Mouse (Mus musculus) intestine, postnatal 0 days (tissue): ENCODE measurements around the gene Mid1. TPM values are rescaled to one million over a fixed set of nuclear protein-coding genes. Genes with fewer than 3 reads are reported as not detected.

Experiments used
- ATAC-seq: fragments of 200-750 bp; cut with Nextera tagmentation; 2 replicates; pipeline ENCODE4 v1.8.0; 2017; ENCODE audit warnings: mild to moderate bottlenecking, moderate TSS enrichment, moderate library complexity
- H3K27ac ChIP-seq: fragments of 300-500 bp; sonication (generic); 2 replicates; pipeline ENCODE4 v1.5.1; 2014; ENCODE audit warnings: mild to moderate bottlenecking, low read depth, low read length, moderate library complexity
- H3K27me3 ChIP-seq: fragments of 300-500 bp; sonication (generic); replicated peaks from 2 replicates; pipeline ENCODE4 v1.6.1; 2014; ENCODE audit warnings: low read length, mixed read lengths; ENCODE audit not compliant: control insufficient read depth, insufficient read depth
- H3K36me3 ChIP-seq: fragments of 300-500 bp; sonication (generic); 2 replicates; pipeline ENCODE4 v1.6.1; 2014; ENCODE audit warnings: mild to moderate bottlenecking, moderate library complexity; ENCODE audit not compliant: control insufficient read depth, insufficient read depth
- H3K4me1 ChIP-seq: fragments of 300-500 bp; sonication (generic); replicated peaks from 2 replicates; pipeline ENCODE4 v1.6.1; 2014; ENCODE audit warnings: antibody characterized with exemption, low read length, mixed read lengths; ENCODE audit not compliant: control insufficient read depth, insufficient read depth
- H3K4me2 ChIP-seq: fragments of 300-500 bp; sonication (generic); replicated peaks from 2 replicates; pipeline ENCODE4 v1.6.1; 2014; ENCODE audit warnings: low read depth, mild to moderate bottlenecking, moderate library complexity
- H3K4me3 ChIP-seq: fragments of 300-500 bp; sonication (generic); 2 replicates; pipeline ENCODE4 v1.5.1; 2014; ENCODE audit warnings: low read depth, low read length
- H3K9ac ChIP-seq: fragments of 300-500 bp; sonication (generic); 2 replicates; pipeline ENCODE4 v1.6.1; 2014; ENCODE audit warnings: mild to moderate bottlenecking, low read depth, low read length
- H3K9me3 ChIP-seq: fragments of 300-500 bp; sonication (generic); 2 replicates; pipeline ENCODE4 v1.6.1; 2016; ENCODE audit warnings: mixed run types; ENCODE audit not compliant: control insufficient read depth
- CTCF ChIP-seq: sonication (generic); IDR thresholded peaks from 2 replicates; pipeline ENCODE4 v1.5.1; 2016; ENCODE audit warnings: low read depth, mild to moderate bottlenecking, control low read depth, antibody characterized with exemption, moderate library complexity
- WGBS: fragments of 180-500 bp; shearing (Covaris S2); extraction: QIAGEN DNeasy Blood & Tissue Kit; methylation state at CpG from one replicate; pipeline ENCODE4 v1.1.7; 2014; 5-methylcytosine and 5-hydroxymethylcytosine counted together
- polyA plus RNA-seq: library from polyadenylated mRNA; unstranded; fragments of >200 nt; fragmentation: Nextera tagmentation; extraction: Ambion mirVana; gene quantifications from 2 replicates; pipeline ENCODE4 v1.2.1, GENCODE M21; 2015

Mid1 gene
- polyA plus RNA-seq, 1 experiment from 2014 or later: 1.7 TPM

GRCm38 (mm10) chrX:169827720-169828119 lies 142.7 kb downstream of the Mid1 start:
- H3K9ac ChIP-seq: no peak overlapping the region
- WGBS: 51% methylated on average over 7 of the region's 7 CpGs
- no peak overlapping the region for H3K27ac ChIP-seq
- H3K36me3 ChIP-seq: no peaks in the 10 kb centered on the region
- no peaks in the 10 kb centered on the region for H3K9me3 ChIP-seq
- 0 out of 2 replicates have a peak, but pooled peaks cover 4% of the 10 kb centered on the region for H3K27me3 ChIP-seq
- H3K4me3 ChIP-seq: no peak overlapping the region
- no peaks in the 10 kb centered on the region for H3K4me1 ChIP-seq
- H3K4me2 ChIP-seq: no peak overlapping the region
- TF ChIP-seq CTCF: no peak
- ATAC-seq: no peak

GRCm38 (mm10) chrX:169828136-169828535 lies 143.1 kb downstream of the Mid1 start:
- ATAC-seq: no peak
- H3K36me3 ChIP-seq: no peaks in the 10 kb centered on the region
- H3K27me3 ChIP-seq: 0 out of 2 replicates have a peak, but pooled peaks cover 3% of the 10 kb centered on the region
- H3K9me3 ChIP-seq: no peaks in the 10 kb centered on the region
- no peak overlapping the region for H3K4me2 ChIP-seq
- no peak overlapping the region for H3K27ac ChIP-seq
- no peak overlapping the region for H3K9ac ChIP-seq
- no peaks in the 10 kb centered on the region for H3K4me1 ChIP-seq
- TF ChIP-seq CTCF: no peak
- H3K4me3 ChIP-seq: no peak overlapping the region
- WGBS: 53% methylated on average over 5 of the region's 5 CpGs

GRCm38 (mm10) chrX:169830052-169830451 lies 145.1 kb downstream of the Mid1 start:
- no peak for TF ChIP-seq CTCF
- Histone ChIP-seq H3K4me1 (no peaks in the 10 kb centered on the region), H3K9me3 (no peaks in the 10 kb centered on the region), H3K27me3 (no peaks in the 10 kb centered on the region), H3K4me3 (no peak overlapping the region), H3K4me2 (no peak overlapping the region), H3K27ac (no peak overlapping the region), H3K36me3 (no peaks in the 10 kb centered on the region), H3K9ac (no peak overlapping the region)
- WGBS: 69% methylated on average over 4 of the region's 4 CpGs
- no peak for ATAC-seq

GRCm38 (mm10) chrX:169837947-169838649 lies 153.1 kb downstream of the Mid1 start:
- Histone ChIP-seq H3K9me3 (no peaks in the 10 kb centered on the region), H3K4me2 (no peak overlapping the region), H3K4me3 (no peak overlapping the region), H3K36me3 (no peaks in the 10 kb centered on the region), H3K27ac (no peak overlapping the region), H3K4me1 (no peaks in the 10 kb centered on the region), H3K9ac (no peak overlapping the region), H3K27me3 (no peaks in the 10 kb centered on the region)
- no peak for TF ChIP-seq CTCF
- no peak for ATAC-seq
- WGBS: 71% methylated on average over 5 of the region's 5 CpGs

- H3K36me3 ChIP-seq: no peaks in the 10 kb centered on the region
- H3K27ac ChIP-seq: no peak overlapping the region
- no peak for ATAC-seq
- WGBS: 96% methylated on average over 2 of the region's 2 CpGs
- H3K27me3 ChIP-seq: no peaks in the 10 kb centered on the region
- no peak overlapping the region for H3K9ac ChIP-seq
- no peaks in the 10 kb centered on the region for H3K9me3 ChIP-seq
- no peak overlapping the region for H3K4me2 ChIP-seq
- no peaks in the 10 kb centered on the region for H3K4me1 ChIP-seq
- no peak overlapping the region for H3K4me3 ChIP-seq
- TF ChIP-seq CTCF: no peak
Observed at GRCm38 (mm10) chrX:169838650-169838971, 153.6 kb downstream of the Mid1 start.

GRCm38 (mm10) chrX:169843267-169843666 lies 158.3 kb downstream of the Mid1 start:
- no peaks in the 10 kb centered on the region for H3K36me3 ChIP-seq
- WGBS: 75% methylated on average over 1 of the region's 1 CpGs
- TF ChIP-seq CTCF: no peak

More at GRCm38 (mm10) chrX:169843267-169843666, 158.3 kb downstream of the Mid1 start:
- Histone ChIP-seq H3K4me2 (no peak overlapping the region), H3K27ac (no peak overlapping the region), H3K9ac (no peak overlapping the region), H3K4me3 (no peak overlapping the region), H3K4me1 (no peaks in the 10 kb centered on the region), H3K9me3 (no peaks in the 10 kb centered on the region), H3K27me3 (no peaks in the 10 kb centered on the region)
- ATAC-seq: no peak
